Mouse (Mus musculus) lung, embryonic 16.5 days (tissue): ENCODE measurements around the gene Dyrk1a. TPM values are rescaled to one million over a fixed set of nuclear protein-coding genes. Genes with fewer than 3 reads are reported as not detected.
"Not testable (repeated sequence)": the region's sequence is repeated elsewhere in the genome, so short reads cannot be mapped to it uniquely, and the experiment has no call there.

Experiments used
- ATAC-seq: fragments of 200-750 bp; cut with Nextera tagmentation; 2 replicates; pipeline ENCODE4 v1.8.0; 2017; ENCODE audit warnings: low read depth, mild to moderate bottlenecking, moderate library complexity
- H3K27ac ChIP-seq: fragments of 300-500 bp; sonication (generic); 2 replicates; pipeline ENCODE4 v1.5.1; 2014; ENCODE audit warnings: mild to moderate bottlenecking, control low read depth, low read length
- H3K27me3 ChIP-seq: fragments of 300-500 bp; sonication (generic); 2 replicates; pipeline ENCODE4 v1.6.1; 2014; ENCODE audit warnings: low read depth, low read length, mixed read lengths; ENCODE audit not compliant: control insufficient read depth, insufficient read depth
- H3K36me3 ChIP-seq: fragments of 300-500 bp; sonication (generic); 2 replicates; pipeline ENCODE4 v1.6.1; 2014; ENCODE audit warnings: low read length; ENCODE audit not compliant: control insufficient read depth, insufficient read depth
- H3K4me1 ChIP-seq: fragments of 300-500 bp; sonication (generic); replicated peaks from 2 replicates; pipeline ENCODE4 v1.6.1; 2014; ENCODE audit warnings: low read length, mixed read lengths; ENCODE audit not compliant: control insufficient read depth, insufficient read depth
- H3K4me2 ChIP-seq: fragments of 300-500 bp; sonication (generic); 2 replicates; pipeline ENCODE4 v1.6.1; 2014; ENCODE audit warnings: low read depth, low read length, control low read depth
- H3K4me3 ChIP-seq: fragments of 300-500 bp; sonication (generic); 2 replicates; pipeline ENCODE4 v1.5.1; 2014; ENCODE audit warnings: mild to moderate bottlenecking, low read length, control low read depth
- H3K9ac ChIP-seq: fragments of 300-500 bp; sonication (generic); 2 replicates; pipeline ENCODE4 v1.6.1; 2014; ENCODE audit warnings: low read length, control low read depth
- H3K9me3 ChIP-seq: fragments of 300-500 bp; sonication (generic); 2 replicates; pipeline ENCODE4 v1.6.1; 2016; ENCODE audit warnings: low read length; ENCODE audit not compliant: control insufficient read depth
- WGBS: fragments of 180-500 bp; shearing (Covaris S2); extraction: QIAGEN DNeasy Blood & Tissue Kit; methylation state at CpG from one replicate; pipeline ENCODE4 v1.1.7; 2014; 5-methylcytosine and 5-hydroxymethylcytosine counted together
- polyA plus RNA-seq: library from polyadenylated mRNA; unstranded; fragments of >200 nt; fragmentation: Nextera tagmentation; extraction: Ambion mirVana; gene quantifications from 2 replicates; pipeline ENCODE4 v1.2.1, GENCODE M21; 2015

The Dyrk1a gene
- polyA plus RNA-seq, 1 experiment from 2014 or later = 8.0 TPM

DNA sequence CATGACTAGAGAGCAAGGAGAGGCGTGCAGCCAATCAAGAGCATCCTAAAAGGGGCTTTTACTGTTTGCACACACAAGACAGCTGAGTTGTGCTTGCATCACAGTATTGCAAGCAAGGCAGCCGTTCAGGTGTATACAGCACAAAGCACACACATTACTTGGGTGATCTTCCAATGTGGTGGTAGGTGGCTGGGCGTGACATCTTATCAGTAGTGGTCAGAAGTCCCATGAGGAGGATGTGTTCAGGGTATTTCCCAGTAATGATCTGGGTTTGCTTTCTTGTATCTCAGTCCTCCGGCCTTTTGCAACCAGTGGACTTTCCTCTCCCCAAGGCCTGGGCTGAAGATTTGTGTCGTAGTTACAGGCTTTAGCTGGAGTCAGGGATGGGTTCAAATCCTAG, 127.7 kb downstream of the Dyrk1a start:
- H3K9ac ChIP-seq = no peak overlapping the region
- H3K4me2 ChIP-seq = no peak overlapping the region
- no peak overlapping the region for H3K27ac ChIP-seq
- ATAC-seq = no peak
- WGBS = 75% methylated on average over 5 of the region's 5 CpGs
- H3K4me3 ChIP-seq = no peak overlapping the region
- H3K27me3 ChIP-seq = no peaks in the 10 kb centered on the region
- no peaks in the 10 kb centered on the region for H3K9me3 ChIP-seq
- H3K36me3 ChIP-seq = peaks cover 20% of the 10 kb centered on the region
- no peaks in the 10 kb centered on the region for H3K4me1 ChIP-seq

DNA sequence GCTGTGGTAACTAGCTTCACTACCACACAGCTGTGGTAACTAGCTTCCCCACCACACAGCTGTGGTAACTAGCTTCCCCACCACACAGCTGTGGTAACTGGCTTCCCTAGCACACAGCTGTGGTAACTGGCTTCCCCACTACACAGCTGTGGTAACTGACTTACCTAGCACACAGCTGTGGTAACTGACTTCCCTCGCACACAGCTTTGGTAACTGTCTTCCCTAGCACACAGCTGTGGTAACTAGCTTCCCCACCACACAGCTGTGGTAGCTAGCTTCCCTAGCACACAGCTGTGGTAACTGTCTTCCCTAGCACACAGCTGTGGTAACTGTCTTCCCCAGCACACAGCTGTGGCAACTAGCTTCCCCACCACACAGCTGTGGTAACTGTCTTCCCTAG, 128.4 kb downstream of the Dyrk1a start:
- H3K9me3 ChIP-seq, H3K27me3 ChIP-seq, ATAC-seq, H3K4me2 ChIP-seq, H3K4me1 ChIP-seq, H3K27ac ChIP-seq, H3K4me3 ChIP-seq, H3K9ac ChIP-seq: not testable (repeated sequence)
- WGBS = 82% methylated on average over 1 of the region's 1 CpGs
- peaks cover 14% of the 10 kb centered on the region; the same call in 1 of the 2 replicates for H3K36me3 ChIP-seq

DNA sequence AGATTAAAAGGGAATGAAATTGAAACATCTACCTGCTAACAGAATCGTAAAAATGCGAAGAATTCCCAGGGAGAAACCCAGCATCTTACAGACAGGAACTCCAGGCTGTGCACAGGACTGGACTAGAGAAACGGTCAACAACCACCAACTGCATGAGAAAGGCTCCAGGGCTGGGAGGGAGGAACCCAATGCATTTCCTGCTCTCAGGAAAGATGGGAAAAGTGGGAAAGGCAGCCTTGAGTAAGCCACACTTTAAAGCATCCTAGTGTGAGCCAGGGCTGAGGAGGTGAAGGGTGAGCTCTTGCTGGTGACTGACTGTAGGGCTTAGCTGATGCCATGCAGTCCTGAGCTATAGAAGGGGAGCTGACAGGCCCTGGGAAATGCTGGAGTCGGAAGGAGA, 131.3 kb downstream of the Dyrk1a start:
- no peak overlapping the region for H3K9ac ChIP-seq
- WGBS = 79% methylated on average over 4 of the region's 4 CpGs
- H3K27ac ChIP-seq = no peak overlapping the region
- H3K27me3 ChIP-seq = no peaks in the 10 kb centered on the region
- ATAC-seq = no peak
- no peaks in the 10 kb centered on the region for H3K4me1 ChIP-seq
- no peaks in the 10 kb centered on the region; the same call in 1 of the 2 replicates for H3K36me3 ChIP-seq
- no peak overlapping the region for H3K4me2 ChIP-seq
- no peaks in the 10 kb centered on the region for H3K9me3 ChIP-seq
- H3K4me3 ChIP-seq = no peak overlapping the region

DNA sequence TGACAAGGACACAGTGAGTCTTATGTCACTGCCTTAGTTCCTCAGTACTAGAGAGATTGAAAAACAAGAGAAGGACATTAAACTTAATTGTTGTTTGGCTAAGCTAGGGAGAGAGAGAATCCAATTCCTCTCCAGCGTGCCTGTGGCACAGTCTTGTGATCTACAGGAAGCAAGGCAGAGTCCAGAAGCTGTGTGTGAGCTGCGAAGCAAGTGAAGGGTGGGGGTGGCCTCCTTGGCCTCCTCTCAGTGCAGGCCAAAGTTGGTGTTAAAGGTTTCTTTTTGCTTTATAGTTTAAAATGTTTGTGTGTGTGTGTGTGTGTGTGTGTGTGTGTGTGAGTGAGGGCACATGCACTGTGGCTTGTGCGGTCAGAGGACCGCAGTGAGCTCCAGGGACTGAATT, 132.2 kb downstream of the Dyrk1a start:
- H3K4me1 ChIP-seq = no peaks in the 10 kb centered on the region
- no peak overlapping the region for H3K27ac ChIP-seq
- no peaks in the 10 kb centered on the region for H3K36me3 ChIP-seq
- no peaks in the 10 kb centered on the region for H3K9me3 ChIP-seq
- no peak overlapping the region for H3K4me3 ChIP-seq
- 78% methylated on average over 4 of the region's 4 CpGs for WGBS
- no peak overlapping the region for H3K9ac ChIP-seq
- ATAC-seq = no peak
- H3K27me3 ChIP-seq = no peaks in the 10 kb centered on the region
- H3K4me2 ChIP-seq = no peak overlapping the region

DNA sequence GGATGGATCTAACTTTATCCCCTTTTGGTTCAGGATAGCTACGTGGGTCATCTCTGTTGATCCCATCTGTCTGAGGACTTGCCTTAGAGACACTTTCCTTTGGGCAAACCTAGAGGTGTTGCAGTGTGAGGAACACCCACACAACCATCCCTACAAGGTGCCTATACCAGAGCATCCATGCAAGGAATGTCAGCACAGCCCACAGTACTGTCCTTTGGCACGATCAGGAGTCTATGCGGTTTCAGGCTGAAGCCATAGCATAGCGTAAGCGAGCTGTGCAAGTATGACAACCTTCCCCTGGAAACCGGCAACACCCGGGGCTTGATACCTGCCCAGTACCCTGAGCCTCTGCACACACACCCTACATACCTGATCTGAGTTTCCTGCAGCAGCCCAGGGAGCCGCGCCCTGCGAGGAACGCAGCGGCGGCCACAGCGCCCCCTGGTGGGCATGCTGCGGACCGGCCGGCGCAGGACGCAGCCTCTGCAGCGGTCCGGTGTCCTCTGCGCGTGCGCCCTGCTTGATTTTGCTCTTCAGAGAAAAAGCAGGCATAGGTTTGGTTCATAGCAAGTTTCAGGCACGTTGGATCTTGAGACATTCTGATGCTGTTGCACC, 143.8 kb downstream of the Dyrk1a start:
- Histone ChIP-seq H3K9ac (peak overlapping the region; percentile 57; the same call in 1 of the 2 replicates), H3K27ac (no peak overlapping the region), H3K9me3 (peaks cover 6% of the 10 kb centered on the region; the same call in 1 of the 2 replicates), H3K36me3 (no peaks in the 10 kb centered on the region), H3K4me2 (peak overlapping the region; percentile 62), H3K4me3 (peak overlapping the region; percentile 36), H3K27me3 (no peaks in the 10 kb centered on the region), H3K4me1 (0 out of 2 replicates have a peak, but pooled peaks cover 3% of the 10 kb centered on the region)
- WGBS = 8% methylated on average over 25 of the region's 25 CpGs
- peak; percentile 93 for ATAC-seq

DNA sequence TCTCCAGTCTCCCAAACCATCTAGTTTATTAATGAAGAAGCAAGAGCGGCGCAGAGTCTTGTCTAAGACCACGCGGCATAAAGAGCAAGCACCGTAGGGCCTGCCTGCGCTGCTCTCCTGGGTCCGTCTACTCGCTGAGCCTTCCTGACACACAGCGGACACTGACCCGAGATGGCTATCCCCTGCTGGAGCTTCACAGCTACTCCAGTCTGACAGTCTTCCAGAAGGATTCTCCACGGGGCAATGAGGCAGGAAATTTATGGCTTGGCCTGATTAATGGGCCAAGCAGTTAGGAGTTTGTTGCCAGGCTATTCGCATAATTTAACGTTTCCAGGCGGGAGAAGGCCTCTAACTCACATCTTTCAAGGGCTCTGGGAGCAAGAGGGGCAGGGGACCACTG, 144.7 kb downstream of the Dyrk1a start:
- WGBS = 55% methylated on average over 14 of the region's 14 CpGs
- H3K4me3 ChIP-seq = no peak overlapping the region
- no peak overlapping the region for H3K27ac ChIP-seq
- no peak overlapping the region for H3K9ac ChIP-seq
- H3K36me3 ChIP-seq = no peaks in the 10 kb centered on the region
- H3K9me3 ChIP-seq = peaks cover 6% of the 10 kb centered on the region; the same call in 1 of the 2 replicates
- no peaks in the 10 kb centered on the region for H3K27me3 ChIP-seq
- ATAC-seq = no peak
- no peak overlapping the region for H3K4me2 ChIP-seq
- 0 out of 2 replicates have a peak, but pooled peaks cover 3% of the 10 kb centered on the region for H3K4me1 ChIP-seq

DNA sequence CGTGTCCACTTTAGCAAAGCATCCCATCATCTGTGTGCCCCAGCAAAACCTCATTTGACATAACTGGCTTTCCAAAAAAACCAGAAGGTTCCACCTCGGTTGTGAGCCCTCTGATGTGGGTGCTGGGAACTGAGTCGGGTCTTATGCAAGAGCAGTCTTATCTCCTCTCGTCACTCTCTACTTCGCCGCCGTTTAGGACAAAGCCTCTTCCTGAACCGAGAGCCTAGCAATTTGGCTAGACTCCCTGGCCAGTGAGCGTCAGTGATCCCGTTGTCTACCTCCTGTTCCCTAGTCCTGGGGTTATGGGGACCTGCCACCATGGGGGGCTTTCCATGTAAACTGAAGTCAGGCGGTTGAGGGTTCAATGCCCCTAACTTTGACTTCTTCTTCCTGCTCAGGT, 147.2 kb downstream of the Dyrk1a start:
- no peak for ATAC-seq
- H3K27ac ChIP-seq = no peak overlapping the region
- WGBS = 86% methylated on average over 11 of the region's 11 CpGs

DNA sequence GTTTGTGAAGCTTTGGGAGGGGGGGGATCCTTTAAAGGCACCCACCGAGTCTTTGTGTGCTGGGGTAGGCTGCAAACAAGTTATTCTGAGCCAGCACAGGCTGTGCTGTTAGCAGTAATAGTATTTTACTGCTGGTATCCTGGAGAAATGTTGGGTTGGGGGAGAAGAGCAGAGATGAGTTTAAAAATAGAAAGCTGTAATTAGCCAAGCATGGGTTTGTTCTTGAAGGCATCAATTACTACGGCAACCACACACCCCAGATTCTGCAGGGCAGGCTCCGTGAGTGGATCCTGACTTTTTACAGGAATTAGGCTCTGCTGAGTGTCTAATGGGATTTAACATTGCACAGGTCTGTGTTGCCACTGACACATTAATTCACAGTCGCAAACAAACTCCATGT, 149.1 kb downstream of the Dyrk1a start:
- 59% methylated on average over 4 of the region's 4 CpGs for WGBS
- H3K4me3 ChIP-seq = no peak overlapping the region

More for the DNA sequence above, 147.2 kb downstream of the Dyrk1a start:
- no peak overlapping the region for H3K9ac ChIP-seq
- no peak overlapping the region for H3K4me3 ChIP-seq
- no peaks in the 10 kb centered on the region for H3K36me3 ChIP-seq
- peaks cover 6% of the 10 kb centered on the region; the same call in 1 of the 2 replicates for H3K9me3 ChIP-seq
- H3K27me3 ChIP-seq = no peaks in the 10 kb centered on the region
- H3K4me2 ChIP-seq = no peak overlapping the region
- H3K4me1 ChIP-seq = 0 out of 2 replicates have a peak, but pooled peaks cover 3% of the 10 kb centered on the region

DNA sequence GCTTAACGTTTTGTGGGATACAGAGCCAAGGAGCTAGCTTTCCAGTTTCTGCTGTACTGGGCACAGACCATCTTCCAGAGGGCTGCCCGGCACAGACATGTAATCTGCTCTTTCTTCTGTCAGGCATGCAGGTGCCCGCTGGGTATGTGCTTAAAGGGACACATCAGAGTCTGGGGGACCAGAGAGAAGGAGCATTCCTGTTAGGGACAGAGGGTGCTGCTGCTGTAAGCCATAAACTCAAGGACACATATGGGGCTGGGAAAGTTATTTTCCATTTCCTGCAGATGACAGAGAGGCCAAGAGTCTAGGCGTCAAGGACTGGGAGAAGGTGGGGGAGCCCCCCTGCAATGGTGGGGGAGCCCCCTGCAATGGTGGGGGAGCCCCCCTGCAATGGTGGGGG, 149.7 kb downstream of the Dyrk1a start:
- no peak overlapping the region for H3K9ac ChIP-seq
- peaks cover 6% of the 10 kb centered on the region; the same call in 1 of the 2 replicates for H3K9me3 ChIP-seq
- H3K27ac ChIP-seq = no peak overlapping the region
- no peak for ATAC-seq
- H3K27me3 ChIP-seq = no peaks in the 10 kb centered on the region
- no peak overlapping the region for H3K4me2 ChIP-seq
- peaks cover 4% of the 10 kb centered on the region; the same call in 1 of the 2 replicates for H3K4me1 ChIP-seq
- no peak overlapping the region for H3K4me3 ChIP-seq
- no peaks in the 10 kb centered on the region for H3K36me3 ChIP-seq
- 65% methylated on average over 4 of the region's 4 CpGs for WGBS

More for the DNA sequence above, 149.1 kb downstream of the Dyrk1a start:
- Histone ChIP-seq H3K36me3 (no peaks in the 10 kb centered on the region), H3K4me2 (no peak overlapping the region), H3K9ac (no peak overlapping the region), H3K27me3 (no peaks in the 10 kb centered on the region), H3K4me1 (peaks cover 2% of the 10 kb centered on the region; the same call in 1 of the 2 replicates), H3K9me3 (peaks cover 6% of the 10 kb centered on the region; the same call in 1 of the 2 replicates), H3K27ac (no peak overlapping the region)
- ATAC-seq = no peak
